Mouse (Mus musculus): ENCODE results near the gene Olfr1395.

- TF ChIP-seq POLR2A (IDR thresholded peaks at IDR 0.05; ENCODE audit: low read depth, low read length) (no peak), CTCF (IDR thresholded peaks at IDR 0.05; ENCODE audit: borderline replicate concordance, insufficient read depth, low read length) (no peak)
Observed at GRCm38 (mm10) chr11:49101500-49101899, 40.6 kb upstream of the Olfr1395 start.

Data from embryonic fibroblast, embryonic 13.5 days (primary cell).